Mouse (Mus musculus): ENCODE data around the gene Iba57.

Iba57 gene

GRCm38 (mm10) chr11:59134373-59134997, 29.1 kb downstream of the Iba57 start:
- no peak for DNase-seq (ENCODE audit: low read depth in 2 of 2, low spot score in 2 of 2)

GRCm38 (mm10) chr11:59132065-59132464, 31.5 kb downstream of the Iba57 start:
- DNase-seq (ENCODE audit: low read depth in 2 of 2, low spot score in 2 of 2) = no peak

- no peak for DNase-seq (ENCODE audit: low read depth in 2 of 2, low spot score in 2 of 2)
Observed at GRCm38 (mm10) chr11:59131348-59131919, 32.1 kb downstream of the Iba57 start.

- DNase-seq (ENCODE audit: low read depth in 2 of 2, low spot score in 2 of 2) = no peak
Observed at GRCm38 (mm10) chr11:59130782-59131181, 32.8 kb downstream of the Iba57 start.

- no peak for DNase-seq (ENCODE audit: low read depth in 2 of 2, low spot score in 2 of 2)
Observed at GRCm38 (mm10) chr11:59105945-59106344, 57.6 kb downstream of the Iba57 start.

Measured in CD8-positive naive resting alpha-beta T cell, adult 2 months (primary cell).